Mouse (Mus musculus): ENCODE measurements around the gene Trim44.

DNA sequence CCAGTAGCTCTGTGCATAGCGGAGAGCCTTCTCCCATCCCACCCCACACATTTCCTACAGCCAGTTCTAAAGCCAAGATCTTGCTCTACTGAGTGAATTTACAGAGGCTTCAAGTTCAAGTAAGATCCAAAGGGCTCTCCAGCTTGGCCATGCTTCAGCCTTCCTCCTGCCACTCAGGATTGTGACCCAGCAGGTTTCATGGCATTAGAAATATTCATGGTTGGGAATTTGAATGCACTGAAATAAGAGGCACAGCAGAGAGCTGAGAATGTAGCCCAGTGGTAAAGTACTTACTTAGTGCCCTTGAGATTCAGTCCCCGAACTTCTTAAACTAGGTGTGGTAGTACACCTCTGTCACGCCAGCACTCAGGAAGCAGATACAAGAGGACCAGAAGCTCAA, 140.7 kb downstream of the Trim44 start:
- TF ChIP-seq MAX (IDR thresholded peaks at IDR 0.05; ENCODE audit: low read depth) (no peak), E2F4 (IDR thresholded peaks at IDR 0.05; ENCODE audit: insufficient read depth) (no peak), POLR2A (IDR thresholded peaks at IDR 0.05; ENCODE audit: insufficient read length, low read depth) (no peak), CEBPB (IDR thresholded peaks at IDR 0.05; ENCODE audit: insufficient read depth, poor library complexity, severe bottlenecking) (no peak), USF1 (IDR thresholded peaks at IDR 0.05; ENCODE audit: low read depth) (no peak), TCF3 (IDR thresholded peaks at IDR 0.05; ENCODE audit: insufficient read length, low read depth) (no peak), MYOG (IDR thresholded peaks at IDR 0.05; ENCODE audit: control insufficient read depth in 1 of 3, insufficient read depth in 1 of 3, insufficient read length in 2 of 3, low read depth in 2 of 3) (no peak), MYOD1 (IDR thresholded peaks at IDR 0.05; ENCODE audit: control insufficient read depth in 1 of 3, insufficient read length in 2 of 3, low read depth in 2 of 3) (no peak), TCF12 (IDR thresholded peaks at IDR 0.05; ENCODE audit: insufficient read depth, poor library complexity, severe bottlenecking) (no peak), REST (IDR thresholded peaks at IDR 0.05; ENCODE audit: insufficient read depth, insufficient read length) (no peak), POLR2AphosphoS2 (IDR thresholded peaks at IDR 0.05; ENCODE audit: insufficient read length, low read depth) (no peak)
